Mouse (Mus musculus) thymus, adult 18-20 months (tissue): Measurements from ENCODE around the gene Olfr978.
"Not testable (repeated sequence)": the region's sequence is repeated elsewhere in the genome, so short reads cannot be mapped to it uniquely, and the experiment has no call there.

Experiments used
- DNase-seq, 2 experiments: peaks; one replicate each; pipeline ENCODE4 v3.0.0; 2022; ENCODE audit warnings: mixed read lengths in 2 of 2

Gene Olfr978

DNA sequence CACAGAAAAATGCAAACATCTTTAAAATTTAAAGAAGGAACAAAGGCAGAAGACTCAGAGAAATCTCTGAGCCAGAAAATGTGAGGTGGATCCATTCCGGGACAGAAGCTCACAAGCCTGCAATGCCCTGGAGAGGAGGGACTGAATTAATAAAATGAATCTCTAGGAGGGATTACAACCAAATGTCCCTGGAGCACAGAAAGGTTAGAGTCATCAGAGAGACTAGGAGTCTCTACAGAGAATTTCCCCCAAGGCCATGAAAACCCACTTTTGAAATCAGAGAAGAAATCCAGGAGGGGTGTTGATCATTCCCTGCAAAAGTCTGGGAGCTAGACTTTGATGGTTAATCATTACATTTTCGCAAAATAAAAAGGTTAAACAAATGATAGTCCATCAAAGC, at the start of gene Olfr978:
TSS of gene Olfr978 (plus strand) at position 301 of the 400 bp plus-strand sequence.
- no peak for DNase-seq

DNA sequence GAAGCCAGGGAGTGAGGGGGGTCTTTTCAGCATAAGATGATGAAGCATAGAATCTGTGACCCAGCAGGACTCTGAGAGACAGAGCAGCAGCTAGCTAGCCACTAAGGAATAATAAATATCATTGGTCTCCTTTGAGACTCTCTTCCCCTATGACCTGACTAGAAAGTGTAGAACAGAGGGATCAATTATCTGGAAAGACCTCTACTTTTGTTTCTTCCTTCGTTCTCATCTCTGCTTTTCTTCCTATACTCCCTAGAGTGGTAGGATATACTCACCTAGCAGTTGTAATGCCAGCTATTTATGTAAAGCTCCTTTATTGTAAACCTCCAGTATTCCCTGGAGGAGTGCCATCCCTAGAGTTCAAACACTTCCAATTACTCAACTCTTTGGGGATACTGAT, 40.0 kb upstream of the Olfr978 start, which contains the start of gene Olfr975:
TSS of gene Olfr975 (minus strand) at position 101 of the 400 bp plus-strand sequence.
- DNase-seq, result no peak

DNA sequence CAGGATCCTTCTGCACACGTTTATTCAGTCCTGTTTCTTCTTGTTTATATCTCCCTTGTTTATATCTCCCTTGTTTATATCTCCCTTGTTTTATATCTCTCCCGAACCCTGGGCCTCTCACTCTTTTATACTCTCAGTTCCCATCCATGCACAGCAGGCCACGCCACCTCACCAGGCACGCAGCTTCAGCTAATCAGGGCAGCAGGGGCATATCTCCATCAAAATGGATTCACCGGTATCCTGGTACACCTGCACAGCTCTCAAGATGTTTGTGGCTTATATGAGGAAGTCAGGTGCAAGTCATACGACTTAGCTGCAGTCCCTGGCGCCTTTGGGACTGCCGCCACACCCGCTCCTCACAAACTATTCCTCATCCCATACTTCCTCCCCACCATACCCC, 30.9 kb upstream of the Olfr978 start, which contains the start of gene Olfr976:
TSS of gene Olfr976 (minus strand) at position 101 of the 400 bp plus-strand sequence.
- DNase-seq, result not testable (repeated sequence)

DNA sequence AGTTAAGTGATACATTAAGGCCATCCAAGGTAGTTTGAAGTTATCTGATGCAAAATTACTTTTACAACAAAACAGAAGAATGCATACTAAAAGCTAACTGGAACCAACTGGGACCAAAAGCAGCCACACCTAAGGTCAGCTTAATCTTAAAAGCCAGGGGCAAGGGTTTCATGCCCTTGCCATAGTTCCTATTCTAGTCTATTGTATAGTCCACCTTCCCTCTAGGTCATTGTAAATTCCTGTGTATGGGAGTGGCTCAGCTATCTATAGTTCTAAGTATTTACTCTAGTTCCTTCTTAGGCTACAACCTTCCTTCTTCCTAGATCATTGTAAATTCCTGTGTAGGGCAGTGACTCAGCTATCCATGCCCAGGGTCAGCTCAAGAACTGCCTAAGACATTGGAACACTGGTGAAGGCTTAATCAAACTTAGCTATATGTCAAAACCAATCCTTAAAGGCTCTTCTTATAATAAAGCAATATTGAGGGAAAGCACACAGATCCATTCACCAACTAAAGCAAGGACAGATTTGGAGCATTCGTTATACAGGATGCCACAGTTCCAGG, 15.2 kb upstream of the Olfr978 start:
- not testable (repeated sequence) for DNase-seq

DNA sequence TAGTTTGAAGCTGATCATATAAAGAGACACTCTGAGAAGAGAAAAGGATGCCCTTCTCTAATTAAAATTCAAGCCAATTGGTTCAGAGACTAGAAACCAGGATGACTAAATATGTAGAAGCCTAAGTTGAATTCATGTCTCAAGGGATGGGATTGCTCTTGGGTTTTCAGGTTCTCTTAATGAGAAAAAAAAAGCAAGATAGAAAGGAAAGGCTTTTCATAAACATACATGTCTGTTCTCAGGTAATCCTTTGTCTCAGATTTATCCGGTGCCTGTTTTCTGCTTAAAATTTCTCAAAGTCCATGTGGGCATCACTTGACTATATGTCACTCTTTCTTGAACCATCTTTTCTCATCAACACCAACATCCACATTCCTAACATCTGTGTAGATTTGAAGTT, 11.5 kb downstream of the Olfr978 start, which contains the start of gene Olfr979:
TSS of gene Olfr979 (minus strand) at position 101 of the 400 bp plus-strand sequence.
- DNase-seq, result no peak

DNA sequence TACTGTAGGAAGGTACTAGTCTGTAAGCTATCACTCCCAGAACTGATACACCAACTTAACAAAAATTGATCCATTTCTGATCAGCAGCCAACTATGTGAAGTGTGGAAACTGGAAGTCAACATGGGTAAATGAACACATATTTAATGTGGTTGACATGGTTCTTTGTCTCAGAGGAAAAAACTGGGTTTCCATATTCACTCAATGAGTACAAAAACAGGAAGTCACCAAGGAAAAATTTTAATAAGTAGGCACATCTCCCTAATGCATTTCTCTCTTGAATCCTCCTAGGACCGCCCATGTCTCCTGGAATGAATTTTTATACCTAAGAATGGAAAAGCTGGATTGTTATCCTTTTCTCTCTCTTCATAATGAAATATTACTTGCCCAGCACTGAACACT, 17.6 kb downstream of the Olfr978 start, which contains the start of gene Olfr980:
TSS of gene Olfr980 (minus strand) at position 101 of the 400 bp plus-strand sequence.
- DNase-seq, result no peak

DNA sequence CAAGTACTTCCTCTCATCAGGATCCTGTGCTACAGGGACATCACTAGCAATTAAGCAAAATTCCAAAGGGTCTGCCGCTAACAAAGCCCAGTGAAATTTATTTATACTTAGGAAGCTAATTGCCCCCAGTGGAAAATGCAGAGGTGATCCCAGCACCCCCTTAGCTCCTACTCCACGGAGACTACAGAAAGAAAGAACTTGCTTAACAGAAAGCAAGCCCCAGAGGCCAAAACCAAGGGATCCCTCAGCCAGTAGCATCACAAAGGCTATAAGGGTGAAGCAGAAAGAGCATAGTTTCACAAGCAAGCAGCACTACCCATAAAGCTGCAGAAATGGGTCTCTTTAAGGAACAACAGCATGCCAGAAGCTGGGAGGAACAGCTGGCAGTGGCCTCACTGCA, 29.3 kb downstream of the Olfr978 start, which contains the start of gene Olfr981:
TSS of gene Olfr981 (plus strand) at position 301 of the 400 bp plus-strand sequence.
- no peak for DNase-seq
